Mouse (Mus musculus) frontal cortex, postnatal 25 days (tissue): ENCODE measurements around the gene Nxpe4.
A peak's percentile ranks its signal among the peaks of the same experiment; 100 is the strongest.

Source experiments
- DNase-seq, 2 experiments: peaks; one replicate each; pipeline ENCODE4 v3.0.0; 2022; ENCODE audit warnings: low spot score in 2 of 2

The Nxpe4 gene

DNA sequence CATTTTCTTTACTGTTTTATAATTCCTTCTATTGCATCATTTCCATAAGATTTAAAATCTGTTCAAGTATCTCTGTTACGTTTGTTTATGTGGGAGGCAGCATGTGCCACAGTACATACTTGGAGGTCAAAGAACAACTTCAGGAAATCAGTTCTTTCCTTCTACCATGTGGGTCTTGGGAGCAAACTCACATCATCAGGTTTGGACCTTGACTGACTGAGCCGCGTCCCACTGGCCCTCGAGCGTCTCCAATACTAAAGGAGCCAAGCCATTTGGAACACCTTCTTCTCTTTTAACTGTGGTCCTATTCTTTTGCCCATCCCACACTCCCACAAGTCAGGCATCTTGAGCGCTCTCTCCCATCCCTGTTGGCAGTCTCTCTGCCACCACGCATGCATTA, 167.8 kb downstream of the Nxpe4 start:
- no peak for DNase-seq

DNA sequence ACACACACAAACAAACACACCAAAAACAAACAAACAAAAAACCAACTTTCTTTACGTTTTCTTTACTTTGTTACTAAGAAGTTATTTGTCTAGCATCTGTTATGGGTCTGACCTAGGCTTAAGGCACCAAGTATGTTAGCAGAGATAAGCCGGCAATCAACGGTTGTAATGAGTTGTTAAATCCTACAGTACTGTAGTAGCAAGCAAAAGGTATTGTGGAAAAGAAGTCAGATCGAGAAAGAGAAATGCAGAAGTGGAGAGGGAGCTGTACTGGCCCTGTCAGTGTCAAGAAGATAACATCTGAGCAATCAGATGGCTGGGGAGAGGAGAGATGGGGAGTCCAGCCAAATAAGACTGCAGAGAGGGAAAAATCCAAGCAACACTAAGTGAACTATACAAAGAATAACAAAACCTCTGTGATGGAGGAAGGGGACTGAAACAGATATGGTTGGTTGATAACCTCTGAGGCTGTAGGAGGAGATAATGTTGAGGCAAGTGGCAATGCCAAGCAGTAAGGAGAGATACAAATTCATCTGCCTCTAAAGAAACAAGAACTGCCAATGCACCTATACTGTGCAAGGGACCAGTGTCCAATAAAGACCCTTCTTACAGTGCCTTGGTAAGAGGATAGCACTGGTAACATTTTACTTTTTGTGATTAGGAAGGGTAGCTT, 177.1 kb downstream of the Nxpe4 start:
- DNase-seq, result no peak

DNA sequence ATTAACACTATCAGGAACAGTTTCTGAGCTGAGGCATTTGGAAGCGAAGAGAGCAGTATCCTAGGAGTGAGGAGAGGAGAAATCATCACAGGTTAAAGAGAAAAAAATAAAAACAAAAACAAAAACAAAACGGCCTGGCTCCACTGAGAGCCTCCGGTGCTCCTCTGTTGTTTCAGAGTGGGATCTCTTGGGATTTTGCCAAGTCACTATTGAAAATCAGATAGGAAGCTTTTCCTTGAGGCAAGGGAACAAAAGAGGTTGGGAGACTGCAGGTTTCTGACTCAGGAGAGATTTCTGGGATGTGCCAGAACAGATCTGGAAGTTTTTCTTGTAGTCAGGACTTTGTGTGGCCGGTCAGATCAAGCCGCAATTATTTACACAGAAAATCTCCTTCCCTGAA, 177.7 kb downstream of the Nxpe4 start:
- DNase-seq, result no peak

DNA sequence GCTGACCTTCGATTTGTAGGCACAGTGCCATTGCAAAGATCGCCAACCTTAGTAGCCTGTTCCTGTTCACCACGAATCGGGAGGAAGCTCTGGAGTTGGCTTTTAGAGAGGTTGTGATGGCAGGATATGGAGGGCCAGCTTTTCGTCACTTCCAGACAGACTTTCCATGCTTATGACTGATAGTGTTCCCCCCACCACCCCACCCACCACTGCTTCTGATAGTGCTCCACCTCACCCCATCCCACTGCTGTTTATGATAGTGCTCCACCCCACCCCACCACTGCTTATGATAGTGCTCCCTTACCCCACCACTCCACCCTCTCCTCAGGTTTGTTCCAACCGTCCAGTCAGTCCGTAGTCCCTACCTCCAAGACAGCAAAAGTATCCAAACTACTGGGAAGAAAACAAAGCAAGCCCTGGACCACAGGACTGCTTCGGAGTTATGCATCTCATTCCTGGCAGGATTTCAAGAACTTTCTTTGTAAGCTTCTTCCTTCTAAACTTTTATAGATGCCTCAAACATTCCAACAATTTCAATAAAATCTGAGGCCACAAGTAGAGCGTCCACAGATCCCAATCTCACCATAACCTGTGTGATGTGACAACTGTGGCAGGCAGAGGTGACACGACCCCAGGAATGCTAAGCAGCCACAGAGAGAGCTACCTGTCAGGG, 179.0 kb downstream of the Nxpe4 start:
- no peak for DNase-seq

- no peak for DNase-seq
These were observed 183.6 kb downstream of the Nxpe4 start for GRCm38 (mm10) chr9:48345456-48345855.

GRCm38 (mm10) chr9:48345866-48346265, 184.0 kb downstream of the Nxpe4 start:
- no peak for DNase-seq

DNA sequence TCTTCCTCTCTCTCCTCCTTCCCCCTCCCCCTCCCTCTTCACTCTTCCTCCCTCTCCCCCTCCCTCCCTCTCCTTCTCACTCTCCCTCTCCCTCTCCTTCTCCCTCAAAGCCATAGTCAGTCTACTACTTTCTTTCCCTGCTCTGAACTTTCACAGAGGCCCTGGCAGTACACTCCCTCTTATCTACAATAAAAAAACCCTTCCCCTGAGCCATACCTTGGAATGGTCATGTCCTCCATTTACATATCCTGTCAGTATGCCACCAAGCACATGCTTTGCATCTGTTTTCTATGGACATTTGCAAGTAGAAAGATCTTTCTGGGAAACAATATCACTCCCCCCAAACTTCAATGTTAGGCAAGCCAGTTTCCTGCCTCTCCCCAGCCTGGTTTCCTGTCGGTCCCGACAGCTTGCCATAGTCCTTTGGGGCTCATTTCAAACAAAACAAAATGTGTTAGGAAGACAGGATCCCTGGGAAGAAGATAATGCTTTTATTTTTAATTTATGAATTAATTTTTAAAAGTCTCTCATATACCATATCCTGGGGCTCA, 191.4 kb downstream of the Nxpe4 start, which contains the start of gene Nxpe2:
TSS of gene Nxpe2 (minus strand) at position 307 of the 551 bp plus-strand sequence.
- DNase-seq, result no peak

DNA sequence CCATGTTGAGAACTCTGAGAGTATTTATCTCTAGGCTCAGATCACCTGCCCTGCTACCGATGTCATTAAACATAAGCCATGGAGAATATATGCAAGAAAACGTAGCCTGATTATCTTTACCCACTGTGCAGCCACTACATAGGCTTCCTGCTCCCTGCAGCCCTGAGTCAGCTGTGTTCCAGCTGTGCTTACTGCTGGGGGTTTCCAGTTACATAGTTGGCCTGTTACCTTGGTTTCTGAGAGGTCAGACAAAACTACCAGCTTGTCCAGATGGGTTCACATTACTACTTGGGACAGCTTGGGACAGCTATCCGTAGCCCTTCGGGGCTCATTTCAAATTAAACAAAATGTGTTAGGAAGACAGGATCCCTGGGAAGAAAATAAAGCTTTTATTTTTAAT, 192.3 kb downstream of the Nxpe4 start:
- no peak for DNase-seq

- DNase-seq, result peak; percentile 51 to 54
These were observed 193.0 kb downstream of the Nxpe4 start for GRCm38 (mm10) chr9:48354793-48355192.

- no peak for DNase-seq
These were observed 195.3 kb downstream of the Nxpe4 start for GRCm38 (mm10) chr9:48357097-48357496.

DNA sequence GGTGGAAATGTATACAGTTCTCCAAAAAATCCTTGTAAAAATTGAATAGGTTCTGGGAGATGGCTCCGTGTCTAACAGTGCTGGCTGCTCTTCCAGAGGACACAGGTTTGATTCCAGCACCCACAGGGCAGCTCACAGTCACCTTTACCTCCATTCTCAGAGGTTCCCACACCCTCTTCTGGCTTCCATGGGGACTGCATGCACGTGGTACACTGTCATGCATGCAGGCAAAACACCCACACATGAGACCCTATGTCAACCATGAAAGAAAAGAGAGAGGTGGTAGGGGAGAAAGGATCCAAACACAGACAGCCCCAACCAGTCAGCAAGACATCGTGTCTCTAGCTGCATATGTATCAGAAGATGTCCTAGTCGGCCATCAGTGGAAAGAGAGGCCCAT, 199.0 kb downstream of the Nxpe4 start:
- DNase-seq, result no peak

DNA sequence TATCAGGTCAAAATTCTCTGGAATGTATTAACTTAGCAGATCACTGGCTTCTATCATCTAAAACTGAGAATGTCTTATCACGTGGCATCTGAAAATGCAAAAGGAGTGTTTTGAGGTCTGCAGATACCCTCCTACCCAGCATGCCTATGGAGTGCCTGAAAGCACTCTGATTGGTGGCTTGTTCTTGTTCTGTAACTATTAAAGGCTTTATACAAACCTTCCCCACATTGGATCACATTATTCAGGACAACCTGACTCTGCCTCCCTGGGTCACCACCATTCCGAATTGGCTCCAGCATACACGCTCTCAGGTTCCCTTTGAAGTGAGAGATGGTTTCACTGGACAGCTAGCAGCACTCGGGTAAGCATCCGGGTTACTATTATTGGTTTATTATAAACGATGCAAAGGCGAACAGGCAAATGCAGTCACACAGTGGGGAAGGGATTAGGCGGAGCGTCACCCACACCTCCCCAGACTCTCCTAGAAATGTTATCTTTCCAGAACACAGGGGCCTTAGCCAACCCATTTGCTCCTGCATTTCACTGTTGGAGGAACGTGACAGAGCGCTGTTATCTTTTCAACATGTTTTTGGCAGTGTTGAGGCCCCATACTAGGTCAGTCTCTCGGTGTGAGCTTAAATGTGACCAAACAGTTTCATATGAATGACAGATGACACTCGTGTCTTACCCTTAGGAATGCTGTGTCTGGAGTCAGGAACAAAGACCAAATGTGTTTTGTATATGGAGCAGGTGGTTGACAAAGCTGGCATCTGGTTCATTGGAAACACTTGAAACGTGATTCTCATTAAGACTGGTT, 200.2 kb downstream of the Nxpe4 start:
- no peak for DNase-seq

DNA sequence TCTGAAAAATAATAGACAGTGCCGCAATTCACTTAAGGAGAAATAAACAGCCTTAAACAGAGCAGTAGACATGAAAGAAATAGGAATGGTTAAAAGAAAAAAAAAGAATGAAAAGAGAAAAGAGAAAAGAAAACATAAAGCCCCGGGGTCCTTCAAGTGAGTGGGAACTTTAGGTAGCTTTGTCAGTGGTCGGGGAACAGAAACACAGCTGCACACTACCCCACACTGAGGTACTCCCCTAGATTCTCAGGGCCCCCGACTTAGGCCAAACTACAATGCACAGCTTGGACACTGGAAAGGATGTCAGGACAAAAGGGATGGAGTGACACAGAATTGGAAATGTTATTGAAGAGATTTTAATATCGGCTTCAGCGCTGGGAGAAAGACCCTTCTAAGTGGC, 200.9 kb downstream of the Nxpe4 start:
- DNase-seq, result no peak

GRCm38 (mm10) chr9:48373232-48373878, 211.5 kb downstream of the Nxpe4 start:
- DNase-seq, result no peak

GRCm38 (mm10) chr9:48374357-48374756, 212.5 kb downstream of the Nxpe4 start:
- no peak for DNase-seq

DNA sequence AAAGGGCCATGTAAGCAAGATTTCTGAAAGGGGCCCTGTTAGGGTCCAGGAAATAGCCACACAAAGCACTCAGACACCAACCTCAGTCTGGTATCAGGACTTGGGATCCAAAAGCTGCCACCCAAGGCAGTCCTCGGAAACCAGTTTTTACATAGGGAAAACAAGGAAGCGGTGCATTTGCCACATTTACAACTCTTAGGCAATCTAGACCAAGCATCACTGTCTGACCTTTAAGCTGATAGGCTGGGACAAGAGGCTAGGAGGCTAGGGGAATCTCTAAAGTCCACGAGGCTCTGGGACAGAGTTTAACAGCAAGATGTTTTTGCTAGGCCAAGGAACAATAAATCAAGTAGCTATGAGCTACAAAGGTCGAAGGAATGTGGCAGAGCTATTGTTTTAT, 226.6 kb downstream of the Nxpe4 start:
- DNase-seq, result no peak

- no peak for DNase-seq
These were observed 228.2 kb downstream of the Nxpe4 start for GRCm38 (mm10) chr9:48389983-48390382.

DNA sequence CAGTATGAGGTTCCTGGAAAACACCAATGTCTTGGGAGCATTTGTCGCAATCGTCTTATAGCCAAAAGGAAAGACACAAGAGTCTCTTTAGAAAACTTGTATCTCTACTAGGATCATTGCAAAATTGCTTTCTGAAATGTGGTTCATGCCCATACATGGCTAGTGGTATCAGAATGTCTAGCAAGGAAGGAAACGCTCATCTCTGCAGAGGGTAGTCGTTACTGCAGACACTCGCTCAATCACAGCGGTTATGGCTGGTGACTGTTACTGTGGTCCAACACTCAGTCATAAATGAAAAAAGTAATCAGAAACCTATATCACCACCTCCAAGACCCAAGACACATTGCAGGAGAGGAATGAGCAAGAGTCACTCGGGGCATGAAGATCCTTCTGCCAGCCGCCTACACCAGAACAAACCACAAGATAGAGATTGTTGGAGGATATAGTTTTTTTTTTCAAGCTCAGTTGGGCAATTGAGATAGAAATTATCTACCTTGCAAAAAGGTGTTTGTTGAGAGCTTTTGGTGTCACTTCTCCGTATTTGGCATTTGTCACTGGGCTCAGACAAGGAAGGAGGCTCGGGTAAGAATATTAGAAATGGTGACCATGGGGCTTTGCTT, 241.9 kb downstream of the Nxpe4 start:
- no peak for DNase-seq

- DNase-seq, result no peak
These were observed 242.9 kb downstream of the Nxpe4 start for GRCm38 (mm10) chr9:48404687-48405086.

GRCm38 (mm10) chr9:48407549-48408327, 245.9 kb downstream of the Nxpe4 start:
- DNase-seq, result no peak
